Mouse (Mus musculus) forebrain, postnatal 0 days (tissue): ENCODE measurements around the gene Olfr1424. TPM values are rescaled to one million over a fixed set of nuclear protein-coding genes. Genes with fewer than 3 reads are reported as not detected.

Source experiments
- ATAC-seq: fragments of 200-750 bp; cut with Nextera tagmentation; 2 replicates; pipeline ENCODE4 v1.8.0; 2017; ENCODE audit warnings: mild to moderate bottlenecking, moderate library complexity
- DNase-seq: peaks from one replicate; pipeline ENCODE4 v3.0.0-alpha.2; 2015
- H3K27ac ChIP-seq: fragments of 300-500 bp; sonication (generic); 2 replicates; pipeline ENCODE4 v1.5.1; 2014; ENCODE audit warnings: low read depth, mild to moderate bottlenecking, antibody characterized with exemption, low read length, moderate library complexity, mixed read lengths
- H3K27me3 ChIP-seq: fragments of 300-500 bp; sonication (generic); 2 replicates; pipeline ENCODE4 v1.6.1; 2014; ENCODE audit warnings: mild to moderate bottlenecking, low read length, mixed read lengths; ENCODE audit not compliant: insufficient read depth
- H3K36me3 ChIP-seq: fragments of 300-500 bp; sonication (generic); 2 replicates; pipeline ENCODE4 v1.6.1; 2014; ENCODE audit warnings: mild to moderate bottlenecking, moderate library complexity; ENCODE audit not compliant: insufficient read depth
- H3K4me1 ChIP-seq: fragments of 300-500 bp; sonication (generic); 2 replicates; pipeline ENCODE4 v1.6.1; 2014; ENCODE audit warnings: antibody characterized with exemption; ENCODE audit not compliant: insufficient read depth
- H3K4me2 ChIP-seq: fragments of 300-500 bp; sonication (generic); 2 replicates; pipeline ENCODE4 v1.6.1; 2014; ENCODE audit warnings: low read depth, mild to moderate bottlenecking, moderate library complexity
- H3K4me3 ChIP-seq: fragments of 300-500 bp; sonication (generic); 2 replicates; pipeline ENCODE4 v1.5.1; 2014; ENCODE audit warnings: low read depth, low read length, mixed read lengths
- H3K9ac ChIP-seq: fragments of 300-500 bp; sonication (generic); 2 replicates; pipeline ENCODE4 v1.6.1; 2014; ENCODE audit warnings: mild to moderate bottlenecking
- H3K9me3 ChIP-seq: fragments of 300-500 bp; sonication (generic); 2 replicates; pipeline ENCODE4 v1.6.1; 2016; ENCODE audit warnings: low read length
- CTCF ChIP-seq: sonication (generic); IDR thresholded peaks from 2 replicates; pipeline ENCODE4 v1.5.1; 2016; ENCODE audit warnings: antibody characterized with exemption, control low read depth, low read depth
- WGBS: fragments of 180-500 bp; shearing (Covaris S2); extraction: QIAGEN DNeasy Blood & Tissue Kit; methylation state at CpG from one replicate; pipeline ENCODE4 v1.1.7; 2014; 5-methylcytosine and 5-hydroxymethylcytosine counted together
- polyA plus RNA-seq: library from polyadenylated mRNA; unstranded; fragments of >200 nt; fragmentation: Nextera tagmentation; extraction: Ambion mirVana; gene quantifications from 2 replicates; pipeline ENCODE4 v1.2.1, GENCODE M21; 2015
- total RNA-seq: library from RNA; depleted of rRNA; stranded (reverse); fragments of >200 nt; gene quantifications from 2 replicates; pipeline ENCODE4 v1.2.3, GENCODE M21; 2014; rRNA removed

Olfr1424 gene
- total and polyA plus RNA-seq, 2 experiments from 2014 or later, result not detected

- DNase-seq (no peak), ATAC-seq (no peak)
- Histone ChIP-seq H3K9ac (no peak overlapping the region), H3K36me3 (no peaks in the 10 kb centered on the region), H3K9me3 (no peaks in the 10 kb centered on the region), H3K27ac (no peak overlapping the region), H3K4me1 (0 out of 2 replicates have a peak, but pooled peaks cover 7% of the 10 kb centered on the region), H3K27me3 (no peaks in the 10 kb centered on the region), H3K4me2 (peak overlapping the region; percentile 78), H3K4me3 (peak overlapping the region; percentile 64)
- TF ChIP-seq CTCF, result no peak
- under 1% methylated on average over 10 of the region's 10 CpGs for WGBS
Measured at GRCm38 (mm10) chr19:12012615-12013014, 49.9 kb downstream of the Olfr1424 start.

DNA sequence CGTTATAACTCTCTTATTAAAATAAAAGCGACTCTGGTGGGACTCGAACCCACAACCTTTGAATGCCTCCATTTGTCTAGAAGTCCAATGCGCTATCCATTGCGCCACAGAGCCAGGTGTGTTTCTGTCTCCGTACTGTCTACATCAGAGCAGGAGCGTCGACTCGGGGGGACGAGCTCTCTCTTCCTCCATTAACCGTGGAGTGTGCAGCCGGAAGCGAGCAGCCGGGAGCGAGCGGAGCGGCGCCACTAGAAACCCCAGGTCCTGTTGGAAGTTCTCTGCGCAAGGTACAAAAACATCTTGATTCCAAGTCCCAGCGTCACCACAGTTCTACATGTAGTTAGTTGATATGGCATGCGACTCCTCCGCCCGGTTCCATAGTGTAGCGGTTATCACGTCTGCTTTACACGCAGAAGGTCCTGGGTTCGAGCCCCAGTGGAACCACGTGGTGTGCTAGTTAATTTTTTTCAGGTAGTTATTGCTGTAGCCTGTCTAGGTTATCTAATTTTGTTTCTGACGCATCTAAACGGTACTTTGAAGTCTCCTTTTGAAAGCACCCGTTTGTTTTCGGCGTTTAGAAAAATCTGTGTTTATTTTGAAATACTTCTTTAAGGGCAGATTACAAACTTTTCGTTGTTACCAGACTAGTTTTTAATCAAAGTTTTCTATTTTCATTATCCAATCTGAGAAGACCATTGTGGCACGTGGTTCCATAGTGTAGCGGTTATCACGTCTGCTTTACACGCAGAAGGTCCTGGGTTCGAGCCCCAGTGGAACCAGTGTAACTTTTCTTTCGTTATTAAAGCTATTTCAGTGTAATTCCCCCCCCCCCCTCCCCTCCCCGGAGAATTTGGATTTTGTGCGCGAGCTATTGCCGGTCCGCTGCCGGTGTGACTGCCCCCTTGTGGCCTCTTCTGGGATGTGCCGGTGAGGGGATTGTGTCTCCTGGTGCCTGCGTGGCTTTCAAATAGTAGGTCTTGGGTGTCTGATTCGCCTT is 50.6 kb downstream of the Olfr1424 start:
- ATAC-seq (peak; percentile 77), DNase-seq (peak; percentile 95)
- Histone ChIP-seq H3K4me2 (peak overlapping the region; percentile 78), H3K4me1 (peaks cover 10% of the 10 kb centered on the region; the same call in 1 of the 2 replicates), H3K36me3 (no peaks in the 10 kb centered on the region), H3K9me3 (no peaks in the 10 kb centered on the region), H3K27ac (peak overlapping the region; percentile 96), H3K9ac (peak overlapping the region; percentile 33), H3K4me3 (peak overlapping the region; percentile 64), H3K27me3 (no peaks in the 10 kb centered on the region)
- 1% methylated on average over 49 of the region's 49 CpGs for WGBS
- TF ChIP-seq CTCF, result peak; percentile 78

- TF ChIP-seq CTCF, result no peak
- ATAC-seq, result peak; percentile 65
Measured at GRCm38 (mm10) chr19:12010916-12011559, 51.4 kb downstream of the Olfr1424 start.

GRCm38 (mm10) chr19:12010281-12010771 is 52.2 kb downstream of the Olfr1424 start:
- H3K4me3 ChIP-seq, result peak overlapping the region; percentile 64
- no peaks in the 10 kb centered on the region for H3K27me3 ChIP-seq
- no peaks in the 10 kb centered on the region for H3K9me3 ChIP-seq
- no peak for TF ChIP-seq CTCF
- peaks cover 14% of the 10 kb centered on the region; the same call in 1 of the 2 replicates for H3K4me1 ChIP-seq
- ATAC-seq (peak; percentile 26), DNase-seq (peak; percentile 73)
- H3K36me3 ChIP-seq, result no peaks in the 10 kb centered on the region
- peak overlapping the region; percentile 91 for H3K9ac ChIP-seq
- H3K4me2 ChIP-seq, result peak overlapping the region; percentile 78
- H3K27ac ChIP-seq, result peak overlapping the region; percentile 96
- WGBS, result under 1% methylated on average over 24 of the region's 24 CpGs

More at GRCm38 (mm10) chr19:12010916-12011559, 51.4 kb downstream of the Olfr1424 start:
- Histone ChIP-seq H3K4me2 (peak overlapping the region; percentile 78), H3K4me1 (peaks cover 14% of the 10 kb centered on the region; the same call in 1 of the 2 replicates), H3K27ac (peak overlapping the region; percentile 96), H3K9me3 (no peaks in the 10 kb centered on the region), H3K9ac (peak overlapping the region; percentile 91), H3K27me3 (no peaks in the 10 kb centered on the region), H3K36me3 (no peaks in the 10 kb centered on the region), H3K4me3 (peak overlapping the region; percentile 64)
- WGBS, result 1% methylated on average over 26 of the region's 26 CpGs
- DNase-seq, result peak; percentile 95

GRCm38 (mm10) chr19:12009501-12010280 is 52.8 kb downstream of the Olfr1424 start:
- peak overlapping the region; percentile 64 for H3K4me3 ChIP-seq
- ATAC-seq, result peak; percentile 8; the same call in 1 of the 2 replicates
- WGBS, result under 1% methylated on average over 24 of the region's 24 CpGs

More at GRCm38 (mm10) chr19:12009501-12010280, 52.8 kb downstream of the Olfr1424 start:
- Histone ChIP-seq H3K4me2 (peak overlapping the region; percentile 78), H3K27me3 (no peaks in the 10 kb centered on the region), H3K9me3 (no peaks in the 10 kb centered on the region), H3K27ac (peak overlapping the region; percentile 96), H3K36me3 (no peaks in the 10 kb centered on the region), H3K9ac (peak overlapping the region; percentile 91), H3K4me1 (peaks cover 15% of the 10 kb centered on the region; the same call in 1 of the 2 replicates)
- TF ChIP-seq CTCF, result no peak
- DNase-seq, result peak; percentile 91

Other genes with a start within 250 kb of the Olfr1424 start
- 26.6 and 31.3 TPM in 2 replicates for gene Stx3, start 243.3 kb downstream of the Olfr1424 start, total RNA-seq
- 20.8 and 27.2 TPM in 2 replicates for gene Stx3, start 243.3 kb downstream of the Olfr1424 start, polyA plus RNA-seq
- gene Olfr1417, start 223.5 kb downstream of the Olfr1424 start, total RNA-seq, result not detected in 2 replicates
- gene Olfr1417, start 223.5 kb downstream of the Olfr1424 start, polyA plus RNA-seq, result 0.10 TPM in 1 of 2 replicates, not detected in the other
- not detected in 2 replicates for gene Olfr1418, start 201.6 kb downstream of the Olfr1424 start, total RNA-seq
- not detected in 2 replicates for gene Olfr1418, start 201.6 kb downstream of the Olfr1424 start, polyA plus RNA-seq
- gene Olfr1419, start 187.6 kb downstream of the Olfr1424 start, total RNA-seq, result not detected in 2 replicates
- not detected in 2 replicates for gene Olfr1419, start 187.6 kb downstream of the Olfr1424 start, polyA plus RNA-seq
- not detected in 2 replicates for gene Olfr1420, start 176.1 kb downstream of the Olfr1424 start, total RNA-seq
- not detected in 2 replicates for gene Olfr1420, start 176.1 kb downstream of the Olfr1424 start, polyA plus RNA-seq
- 7.2 and 12.1 TPM in 2 replicates for gene Patl1, start 150.3 kb downstream of the Olfr1424 start, total RNA-seq
- 7.7 and 11.8 TPM in 2 replicates for gene Patl1, start 150.3 kb downstream of the Olfr1424 start, polyA plus RNA-seq
- gene Osbp, start 96.7 kb downstream of the Olfr1424 start, total RNA-seq, result 27.3 and 30.3 TPM in 2 replicates
- gene Osbp, start 96.7 kb downstream of the Olfr1424 start, polyA plus RNA-seq, result 2.3 and 3.1 TPM in 2 replicates
- gene Olfr1423, start 21.4 kb downstream of the Olfr1424 start, total RNA-seq, result not detected in 2 replicates
- not detected in 2 replicates for gene Olfr1423, start 21.4 kb downstream of the Olfr1424 start, polyA plus RNA-seq
- not detected in 2 replicates for gene Olfr1425, start 15.0 kb upstream of the Olfr1424 start, total RNA-seq
- not detected in 2 replicates for gene Olfr1425, start 15.0 kb upstream of the Olfr1424 start, polyA plus RNA-seq
- not detected in 2 replicates for gene Olfr1426, start 29.3 kb upstream of the Olfr1424 start, total RNA-seq
- not detected in 2 replicates for gene Olfr1426, start 29.3 kb upstream of the Olfr1424 start, polyA plus RNA-seq
- gene Olfr1427, start 40.7 kb upstream of the Olfr1424 start, total RNA-seq, result not detected in 2 replicates
- not detected in 2 replicates for gene Olfr1427, start 40.7 kb upstream of the Olfr1424 start, polyA plus RNA-seq
- gene Olfr1428, start 53.2 kb upstream of the Olfr1424 start, total RNA-seq, result not detected in 2 replicates
- not detected in 2 replicates for gene Olfr1428, start 53.2 kb upstream of the Olfr1424 start, polyA plus RNA-seq
- not detected in 2 replicates for gene Olfr76, start 60.5 kb upstream of the Olfr1424 start, total RNA-seq
- not detected in 2 replicates for gene Olfr76, start 60.5 kb upstream of the Olfr1424 start, polyA plus RNA-seq
- not detected in 2 replicates for gene Olfr1555-ps1, start 107.4 kb upstream of the Olfr1424 start, total RNA-seq
- gene Olfr1555-ps1, start 107.4 kb upstream of the Olfr1424 start, polyA plus RNA-seq, result not detected in 2 replicates
- gene Olfr1431, start 138.0 kb upstream of the Olfr1424 start, total RNA-seq, result not detected in 2 replicates
- not detected in 2 replicates for gene Olfr1431, start 138.0 kb upstream of the Olfr1424 start, polyA plus RNA-seq
- gene Olfr1432, start 169.9 kb upstream of the Olfr1424 start, total RNA-seq, result not detected in 2 replicates
- gene Olfr1432, start 169.9 kb upstream of the Olfr1424 start, polyA plus RNA-seq, result not detected in 2 replicates
- gene Olfr262, start 179.0 kb upstream of the Olfr1424 start, total RNA-seq, result not detected in 2 replicates
- not detected in 2 replicates for gene Olfr262, start 179.0 kb upstream of the Olfr1424 start, polyA plus RNA-seq
- not detected in 2 replicates for gene Olfr235, start 198.3 kb upstream of the Olfr1424 start, total RNA-seq
- not detected in 2 replicates for gene Olfr235, start 198.3 kb upstream of the Olfr1424 start, polyA plus RNA-seq
- gene Olfr1434, start 217.2 kb upstream of the Olfr1424 start, total RNA-seq, result not detected in 2 replicates
- gene Olfr1434, start 217.2 kb upstream of the Olfr1424 start, polyA plus RNA-seq, result not detected in 2 replicates
- not detected in 2 replicates for gene Olfr1436, start 236.4 kb upstream of the Olfr1424 start, total RNA-seq
- not detected in 2 replicates for gene Olfr1436, start 236.4 kb upstream of the Olfr1424 start, polyA plus RNA-seq